Mouse (Mus musculus) right cerebral cortex, adult 18-20 months (tissue): ENCODE measurements around the gene Krt10.

Experiments
- DNase-seq: peaks from one replicate; pipeline ENCODE4 v3.0.0; 2022; ENCODE audit warnings: mixed read lengths

Krt10 gene

GRCm38 (mm10) chr11:99369853-99370451 lies 19.2 kb downstream of the Krt10 start:
- peak; percentile 75 for DNase-seq

GRCm38 (mm10) chr11:99369229-99369628 lies 19.9 kb downstream of the Krt10 start:
- DNase-seq = no peak

GRCm38 (mm10) chr11:99366791-99367190 lies 22.4 kb downstream of the Krt10 start:
- DNase-seq = no peak

- DNase-seq = peak; percentile 52
These were observed 24.8 kb downstream of the Krt10 start for GRCm38 (mm10) chr11:99364412-99364811.

GRCm38 (mm10) chr11:99361423-99361822 lies 27.7 kb downstream of the Krt10 start:
- no peak for DNase-seq

- no peak for DNase-seq
These were observed 38.2 kb downstream of the Krt10 start, which contains the start of gene Krt27 for GRCm38 (mm10) chr11:99351004-99351403. Krt27 (minus strand) TSS chr11:99351104.

GRCm38 (mm10) chr11:99339299-99339847 lies 49.8 kb downstream of the Krt10 start:
- DNase-seq = no peak

GRCm38 (mm10) chr11:99337866-99338265 lies 51.3 kb downstream of the Krt10 start, which contains the start of gene Krt26:
Krt26 (minus strand) TSS chr11:99337966.
- no peak for DNase-seq
